Mouse (Mus musculus): Measurements from ENCODE around the gene Atp2b2. TPM values are rescaled to one million over a fixed set of nuclear protein-coding genes. Genes with fewer than 3 reads are reported as not detected.
A peak's percentile ranks its signal among the peaks of the same experiment; 100 is the strongest.

Atp2b2 gene
- polyA plus RNA-seq, 1 experiment from 2014 or later, result 0.15 TPM

DNA sequence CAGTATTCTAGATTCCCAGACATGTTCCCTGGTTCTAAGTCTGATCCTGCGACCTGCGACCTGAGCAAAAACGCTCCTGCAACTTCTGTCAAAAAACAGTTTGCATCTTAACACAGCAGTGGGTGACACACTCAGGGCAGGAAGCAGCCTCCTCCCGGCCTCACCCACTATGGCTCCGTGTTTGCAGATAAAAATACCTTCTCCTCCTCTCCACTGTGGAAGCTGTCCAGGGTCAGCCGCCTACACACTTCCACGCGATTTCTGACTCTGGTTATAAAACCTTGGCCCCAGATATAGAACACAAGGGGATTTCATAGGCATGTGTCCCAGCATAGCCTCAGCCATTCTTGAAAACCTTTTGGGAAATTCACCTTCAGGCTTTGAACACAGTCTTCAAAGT is 9.6 kb downstream of the Atp2b2 start:
- no peak overlapping the region for H3K9ac ChIP-seq (ENCODE audit: low read length)
- no peak overlapping the region for H3K27ac ChIP-seq (ENCODE audit: low read length)
- no peaks in the 10 kb centered on the region for H3K36me3 ChIP-seq (ENCODE audit: control insufficient read depth, insufficient read depth, low read length)
- ATAC-seq (ENCODE audit: low read depth), result no peak
- WGBS, result 67% methylated on average over 8 of the region's 8 CpGs
- no peaks in the 10 kb centered on the region for H3K27me3 ChIP-seq (ENCODE audit: control insufficient read depth, insufficient read depth, low read depth, low read length)
- no peak overlapping the region for H3K4me3 ChIP-seq (ENCODE audit: low read length)
- H3K9me3 ChIP-seq (ENCODE audit: control insufficient read depth, low read length), result no peaks in the 10 kb centered on the region
- H3K4me1 ChIP-seq (replicated peaks; ENCODE audit: control insufficient read depth, insufficient read depth, low read length), result no peaks in the 10 kb centered on the region
- H3K4me2 ChIP-seq (ENCODE audit: low read depth, low read length), result no peak overlapping the region

- no peak overlapping the region for H3K9ac ChIP-seq (ENCODE audit: low read length)
- no peaks in the 10 kb centered on the region for H3K4me1 ChIP-seq (replicated peaks; ENCODE audit: control insufficient read depth, insufficient read depth, low read length)
- H3K9me3 ChIP-seq (ENCODE audit: control insufficient read depth, low read length), result no peaks in the 10 kb centered on the region
- no peak for ATAC-seq (ENCODE audit: low read depth)
- H3K4me3 ChIP-seq (ENCODE audit: low read length), result no peak overlapping the region
- 63% methylated on average over 2 of the region's 2 CpGs for WGBS
- H3K27ac ChIP-seq (ENCODE audit: low read length), result no peak overlapping the region
- no peak overlapping the region for H3K4me2 ChIP-seq (ENCODE audit: low read depth, low read length)
- H3K36me3 ChIP-seq (ENCODE audit: control insufficient read depth, insufficient read depth, low read length), result no peaks in the 10 kb centered on the region
- no peaks in the 10 kb centered on the region for H3K27me3 ChIP-seq (ENCODE audit: control insufficient read depth, insufficient read depth, low read depth, low read length)
These were observed 18.6 kb downstream of the Atp2b2 start for GRCm38 (mm10) chr6:114023794-114024193.

DNA sequence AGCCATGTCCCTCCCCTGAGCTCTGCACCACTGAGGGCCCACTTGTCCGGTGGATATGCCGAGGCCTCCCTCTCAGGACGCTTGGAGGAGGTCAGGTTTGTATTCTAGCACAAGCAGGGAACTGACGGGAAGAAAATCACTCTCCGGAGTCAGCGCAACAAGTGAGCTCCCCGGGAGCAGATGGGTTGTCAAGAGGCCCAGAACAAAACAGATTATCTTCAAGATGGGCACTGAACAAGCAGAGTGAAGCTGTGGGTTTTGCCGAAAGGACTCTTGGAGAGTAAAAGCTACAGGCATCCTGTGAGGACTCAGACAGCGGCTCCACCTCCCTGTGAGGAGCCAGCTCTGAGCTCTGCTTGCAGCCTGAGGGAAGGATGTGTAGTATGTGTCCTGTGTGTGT is 20.3 kb downstream of the Atp2b2 start:
- Histone ChIP-seq H3K36me3 (ENCODE audit: control insufficient read depth, insufficient read depth, low read length) (no peaks in the 10 kb centered on the region), H3K4me1 (replicated peaks; ENCODE audit: control insufficient read depth, insufficient read depth, low read length) (no peaks in the 10 kb centered on the region), H3K9ac (ENCODE audit: low read length) (no peak overlapping the region), H3K4me3 (ENCODE audit: low read length) (no peak overlapping the region), H3K9me3 (ENCODE audit: control insufficient read depth, low read length) (no peaks in the 10 kb centered on the region), H3K4me2 (ENCODE audit: low read depth, low read length) (no peak overlapping the region), H3K27me3 (ENCODE audit: control insufficient read depth, insufficient read depth, low read depth, low read length) (no peaks in the 10 kb centered on the region), H3K27ac (ENCODE audit: low read length) (no peak overlapping the region)
- 62% methylated on average over 9 of the region's 9 CpGs for WGBS
- ATAC-seq (ENCODE audit: low read depth), result no peak

DNA sequence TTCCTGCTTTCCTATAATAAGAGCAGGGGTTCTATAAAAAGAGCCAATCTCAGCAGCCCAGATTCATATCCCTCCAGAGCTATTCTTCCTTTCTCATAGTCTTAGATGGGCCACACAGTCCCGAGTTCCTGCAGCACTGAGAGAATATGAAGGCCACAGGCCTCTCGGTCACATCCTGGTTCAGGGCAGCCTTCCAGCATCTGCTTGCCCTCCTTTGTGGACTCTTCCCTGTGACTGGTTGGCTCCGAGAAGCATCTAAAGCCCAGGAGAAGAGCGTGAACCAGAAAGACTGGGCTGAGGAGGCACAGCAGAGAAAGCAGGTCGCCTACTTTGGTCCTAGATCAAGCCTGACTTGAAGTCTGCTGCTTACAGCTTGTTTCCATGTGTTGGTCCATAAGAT is 28.6 kb downstream of the Atp2b2 start:
- Histone ChIP-seq H3K9ac (ENCODE audit: low read length) (no peak overlapping the region), H3K9me3 (ENCODE audit: control insufficient read depth, low read length) (no peaks in the 10 kb centered on the region), H3K27me3 (ENCODE audit: control insufficient read depth, insufficient read depth, low read depth, low read length) (no peaks in the 10 kb centered on the region), H3K36me3 (ENCODE audit: control insufficient read depth, insufficient read depth, low read length) (no peaks in the 10 kb centered on the region), H3K4me1 (replicated peaks; ENCODE audit: control insufficient read depth, insufficient read depth, low read length) (no peaks in the 10 kb centered on the region), H3K27ac (ENCODE audit: low read length) (no peak overlapping the region), H3K4me2 (ENCODE audit: low read depth, low read length) (no peak overlapping the region), H3K4me3 (ENCODE audit: low read length) (no peak overlapping the region)
- 68% methylated on average over 5 of the region's 5 CpGs for WGBS
- no peak for ATAC-seq (ENCODE audit: low read depth)

DNA sequence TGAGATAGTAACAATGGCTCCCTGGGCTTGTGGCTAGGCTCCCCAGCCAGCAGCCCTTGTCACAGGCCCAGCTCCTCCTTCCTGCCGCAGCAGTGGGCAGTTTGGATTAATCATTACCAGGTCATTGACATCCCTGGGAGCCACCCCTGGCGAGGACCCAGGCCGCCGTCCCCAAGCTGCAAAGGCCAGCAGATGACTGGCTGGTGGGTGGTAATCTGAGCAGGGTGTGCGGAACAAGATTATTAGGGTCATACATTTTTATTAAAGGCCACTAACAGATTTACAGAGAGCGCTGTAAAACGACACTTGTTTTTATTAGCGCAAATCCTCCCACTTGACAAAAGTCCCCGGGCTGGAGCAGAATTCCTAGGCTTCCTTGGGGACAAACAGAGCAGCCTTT is 29.6 kb downstream of the Atp2b2 start:
- Histone ChIP-seq H3K27me3 (ENCODE audit: control insufficient read depth, insufficient read depth, low read depth, low read length) (no peaks in the 10 kb centered on the region), H3K4me2 (ENCODE audit: low read depth, low read length) (no peak overlapping the region), H3K4me1 (replicated peaks; ENCODE audit: control insufficient read depth, insufficient read depth, low read length) (no peaks in the 10 kb centered on the region), H3K36me3 (ENCODE audit: control insufficient read depth, insufficient read depth, low read length) (no peaks in the 10 kb centered on the region), H3K9me3 (ENCODE audit: control insufficient read depth, low read length) (no peaks in the 10 kb centered on the region), H3K4me3 (ENCODE audit: low read length) (no peak overlapping the region), H3K27ac (ENCODE audit: low read length) (no peak overlapping the region), H3K9ac (ENCODE audit: low read length) (no peak overlapping the region)
- 11% methylated on average over 9 of the region's 9 CpGs for WGBS
- peak; percentile 59; the same call in 1 of the 2 replicates for ATAC-seq (ENCODE audit: low read depth)

DNA sequence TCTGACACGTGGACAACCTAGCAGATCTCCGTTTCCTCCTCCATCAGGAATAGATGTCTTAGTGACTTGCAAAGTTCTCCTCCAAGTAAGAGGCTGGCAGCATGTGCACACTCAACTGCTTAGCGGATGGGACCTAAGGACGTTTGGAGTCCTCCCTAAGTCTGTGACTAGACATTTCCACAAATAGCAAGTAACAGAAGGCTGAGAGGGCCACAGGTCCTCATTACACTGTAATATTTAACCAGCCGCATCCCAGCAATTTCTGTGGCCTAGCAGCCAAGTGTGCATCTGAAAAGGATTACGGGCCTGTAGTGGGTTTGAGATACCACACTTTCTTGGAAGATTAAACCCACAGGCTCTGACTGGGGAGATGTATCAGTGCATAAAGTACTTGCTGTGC is 30.4 kb downstream of the Atp2b2 start:
- no peak overlapping the region for H3K4me2 ChIP-seq (ENCODE audit: low read depth, low read length)
- WGBS, result 74% methylated on average over 6 of the region's 6 CpGs
- H3K36me3 ChIP-seq (ENCODE audit: control insufficient read depth, insufficient read depth, low read length), result no peaks in the 10 kb centered on the region
- H3K4me3 ChIP-seq (ENCODE audit: low read length), result no peak overlapping the region
- H3K9ac ChIP-seq (ENCODE audit: low read length), result no peak overlapping the region
- H3K27me3 ChIP-seq (ENCODE audit: control insufficient read depth, insufficient read depth, low read depth, low read length), result no peaks in the 10 kb centered on the region
- H3K9me3 ChIP-seq (ENCODE audit: control insufficient read depth, low read length), result no peaks in the 10 kb centered on the region
- H3K27ac ChIP-seq (ENCODE audit: low read length), result no peak overlapping the region
- no peak for ATAC-seq (ENCODE audit: low read depth)
- H3K4me1 ChIP-seq (replicated peaks; ENCODE audit: control insufficient read depth, insufficient read depth, low read length), result no peaks in the 10 kb centered on the region

- Histone ChIP-seq H3K27ac (ENCODE audit: low read length) (no peak overlapping the region), H3K4me2 (ENCODE audit: low read depth, low read length) (no peak overlapping the region), H3K4me1 (replicated peaks; ENCODE audit: control insufficient read depth, insufficient read depth, low read length) (no peaks in the 10 kb centered on the region), H3K36me3 (ENCODE audit: control insufficient read depth, insufficient read depth, low read length) (no peaks in the 10 kb centered on the region), H3K9ac (ENCODE audit: low read length) (no peak overlapping the region), H3K27me3 (ENCODE audit: control insufficient read depth, insufficient read depth, low read depth, low read length) (no peaks in the 10 kb centered on the region), H3K4me3 (ENCODE audit: low read length) (no peak overlapping the region), H3K9me3 (ENCODE audit: control insufficient read depth, low read length) (no peaks in the 10 kb centered on the region)
- 50% methylated on average over 3 of the region's 3 CpGs for WGBS
- no peak for ATAC-seq (ENCODE audit: low read depth)
These were observed 38.6 kb downstream of the Atp2b2 start for GRCm38 (mm10) chr6:114003796-114004195.

DNA sequence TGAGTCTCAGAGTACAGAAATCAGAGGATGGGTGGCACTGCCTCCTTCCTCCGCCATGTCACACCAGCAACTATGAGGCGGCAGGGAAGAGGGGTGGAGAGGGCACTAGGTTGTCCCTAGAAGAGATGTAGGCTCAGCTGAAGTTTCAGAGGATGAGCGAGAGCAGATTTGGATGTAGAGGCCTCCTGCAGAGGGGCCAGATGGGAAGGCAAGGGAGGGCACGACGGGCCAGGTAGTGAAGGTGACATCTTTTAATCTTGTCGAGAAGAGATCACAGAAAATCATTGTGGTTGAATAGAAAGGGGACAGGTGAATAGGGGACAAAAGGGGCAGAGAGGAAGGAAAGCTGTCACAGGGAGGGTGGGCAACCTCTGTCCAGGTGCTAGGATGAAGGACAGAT is 41.5 kb downstream of the Atp2b2 start:
- Histone ChIP-seq H3K4me1 (replicated peaks; ENCODE audit: control insufficient read depth, insufficient read depth, low read length) (no peaks in the 10 kb centered on the region), H3K9me3 (ENCODE audit: control insufficient read depth, low read length) (no peaks in the 10 kb centered on the region), H3K4me3 (ENCODE audit: low read length) (no peak overlapping the region), H3K4me2 (ENCODE audit: low read depth, low read length) (no peak overlapping the region), H3K36me3 (ENCODE audit: control insufficient read depth, insufficient read depth, low read length) (no peaks in the 10 kb centered on the region), H3K27ac (ENCODE audit: low read length) (no peak overlapping the region), H3K9ac (ENCODE audit: low read length) (no peak overlapping the region), H3K27me3 (ENCODE audit: control insufficient read depth, insufficient read depth, low read depth, low read length) (no peaks in the 10 kb centered on the region)
- 71% methylated on average over 6 of the region's 6 CpGs for WGBS
- no peak for ATAC-seq (ENCODE audit: low read depth)

DNA sequence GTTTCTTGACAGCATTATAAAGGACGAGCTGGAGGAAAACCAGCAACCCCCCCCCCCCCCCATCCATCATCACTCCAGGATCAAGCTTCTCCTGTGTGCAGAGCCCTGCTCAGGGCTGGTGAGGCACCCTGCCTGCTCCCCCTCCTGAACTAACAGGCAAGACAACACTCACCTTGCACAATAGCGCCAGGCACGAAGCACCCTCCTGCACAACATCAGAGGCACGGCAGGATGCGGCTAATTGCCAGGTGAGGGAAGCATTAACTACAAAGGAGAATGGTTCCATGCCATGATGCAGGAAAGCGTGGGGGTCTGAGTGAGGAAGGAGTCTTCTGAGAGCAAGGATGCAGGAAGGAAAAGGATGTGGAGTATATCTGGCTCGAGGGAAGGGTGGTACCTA is 42.1 kb downstream of the Atp2b2 start:
- Histone ChIP-seq H3K4me3 (ENCODE audit: low read length) (no peak overlapping the region), H3K9me3 (ENCODE audit: control insufficient read depth, low read length) (no peaks in the 10 kb centered on the region), H3K27me3 (ENCODE audit: control insufficient read depth, insufficient read depth, low read depth, low read length) (no peaks in the 10 kb centered on the region), H3K36me3 (ENCODE audit: control insufficient read depth, insufficient read depth, low read length) (no peaks in the 10 kb centered on the region), H3K4me1 (replicated peaks; ENCODE audit: control insufficient read depth, insufficient read depth, low read length) (no peaks in the 10 kb centered on the region), H3K4me2 (ENCODE audit: low read depth, low read length) (no peak overlapping the region), H3K27ac (ENCODE audit: low read length) (no peak overlapping the region), H3K9ac (ENCODE audit: low read length) (no peak overlapping the region)
- WGBS, result 33% methylated on average over 7 of the region's 7 CpGs
- no peak for ATAC-seq (ENCODE audit: low read depth)

DNA sequence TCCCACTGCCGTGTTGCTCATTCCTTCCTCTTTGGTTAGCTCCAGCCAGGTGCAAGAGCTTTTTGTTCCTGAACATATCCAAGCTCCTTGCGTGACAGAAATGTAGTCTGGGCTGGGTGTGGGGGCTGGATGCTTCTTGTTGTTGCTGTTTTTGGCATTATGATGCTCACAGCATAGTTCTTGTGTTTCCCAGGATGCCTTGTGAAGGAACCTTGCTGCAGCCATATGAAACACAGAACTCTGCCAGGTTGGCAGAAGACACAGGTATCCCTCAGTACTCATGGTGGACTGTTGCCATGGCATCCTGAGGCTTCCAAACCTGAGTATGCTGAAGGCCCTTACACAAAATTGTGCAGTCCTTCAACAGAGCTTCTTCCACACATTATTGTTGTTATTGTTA is 44.0 kb downstream of the Atp2b2 start:
- Histone ChIP-seq H3K27ac (ENCODE audit: low read length) (no peak overlapping the region), H3K4me3 (ENCODE audit: low read length) (no peak overlapping the region), H3K36me3 (ENCODE audit: control insufficient read depth, insufficient read depth, low read length) (no peaks in the 10 kb centered on the region), H3K9ac (ENCODE audit: low read length) (no peak overlapping the region), H3K27me3 (ENCODE audit: control insufficient read depth, insufficient read depth, low read depth, low read length) (no peaks in the 10 kb centered on the region), H3K4me2 (ENCODE audit: low read depth, low read length) (no peak overlapping the region), H3K4me1 (replicated peaks; ENCODE audit: control insufficient read depth, insufficient read depth, low read length) (no peaks in the 10 kb centered on the region), H3K9me3 (ENCODE audit: control insufficient read depth, low read length) (no peaks in the 10 kb centered on the region)
- 69% methylated on average over 2 of the region's 2 CpGs for WGBS
- ATAC-seq (ENCODE audit: low read depth), result no peak

Measured in lung, embryonic 16.5 days (tissue).